Mouse (Mus musculus): ENCODE measurements at regions not wholly inside any gene's neighbourhood (a gene's known extent, or its start where the extent isn't known, plus 50 kb on each side); places are given as distances from the start of the nearest gene placed in this dataset.

GRCm38 (mm10) chr13:29110127-29110526 lies 156.6 kb upstream of the Sox4 start:
- Histone ChIP-seq H3K27me3 (ENCODE audit: control insufficient read depth, insufficient read depth, low read length) (no peaks in the 10 kb centered on the region), H3K27ac (replicated peaks; ENCODE audit: low read depth, low read length) (no peak overlapping the region), H3K4me2 (replicated peaks; ENCODE audit: low read depth, low read length, severe bottlenecking) (no peak overlapping the region), H3K4me3 (replicated peaks; ENCODE audit: low read length) (no peak overlapping the region), H3K9ac (ENCODE audit: low read depth, low read length, severe bottlenecking) (no peak overlapping the region), H3K36me3 (ENCODE audit: control insufficient read depth, insufficient read depth, low read length) (no peaks in the 10 kb centered on the region), H3K4me1 (ENCODE audit: control insufficient read depth, insufficient read depth, low read length) (0 out of 2 replicates have a peak, but pooled peaks cover 5% of the 10 kb centered on the region), H3K9me3 (ENCODE audit: control insufficient read depth, low read length) (peaks cover 3% of the 10 kb centered on the region; the same call in 1 of the 2 replicates)
- TF ChIP-seq POLR2A (IDR thresholded peaks at IDR 0.05; ENCODE audit: borderline replicate concordance, extremely low read depth, insufficient read depth, insufficient read length): no peak
- DNase-seq (ENCODE audit: low spot score) (peak; percentile 45), ATAC-seq (ENCODE audit: low FRiP score, low read depth) (peak; percentile 63; the same call in 1 of the 2 replicates)
- WGBS: 49% methylated on average over 5 of the region's 5 CpGs

- DNase-seq (ENCODE audit: low spot score) (peak; percentile 27), ATAC-seq (ENCODE audit: low FRiP score, low read depth) (no peak)
- Histone ChIP-seq H3K9me3 (ENCODE audit: control insufficient read depth, low read length) (peaks cover 3% of the 10 kb centered on the region; the same call in 1 of the 2 replicates), H3K9ac (ENCODE audit: low read depth, low read length, severe bottlenecking) (no peak overlapping the region), H3K4me1 (ENCODE audit: control insufficient read depth, insufficient read depth, low read length) (0 out of 2 replicates have a peak, but pooled peaks cover 5% of the 10 kb centered on the region), H3K4me2 (replicated peaks; ENCODE audit: low read depth, low read length, severe bottlenecking) (no peak overlapping the region), H3K36me3 (ENCODE audit: control insufficient read depth, insufficient read depth, low read length) (no peaks in the 10 kb centered on the region), H3K4me3 (replicated peaks; ENCODE audit: low read length) (no peak overlapping the region), H3K27me3 (ENCODE audit: control insufficient read depth, insufficient read depth, low read length) (no peaks in the 10 kb centered on the region), H3K27ac (replicated peaks; ENCODE audit: low read depth, low read length) (no peak overlapping the region)
- TF ChIP-seq POLR2A (IDR thresholded peaks at IDR 0.05; ENCODE audit: borderline replicate concordance, extremely low read depth, insufficient read depth, insufficient read length): no peak
- 71% methylated on average over 18 of the region's 18 CpGs for WGBS
Observed at GRCm38 (mm10) chr13:29109064-29109856, 155.7 kb upstream of the Sox4 start.

- DNase-seq (ENCODE audit: low spot score) (peak; percentile 3), ATAC-seq (ENCODE audit: low FRiP score, low read depth) (no peak)
- Histone ChIP-seq H3K27me3 (ENCODE audit: control insufficient read depth, insufficient read depth, low read length) (no peaks in the 10 kb centered on the region), H3K9ac (ENCODE audit: low read depth, low read length, severe bottlenecking) (no peak overlapping the region), H3K36me3 (ENCODE audit: control insufficient read depth, insufficient read depth, low read length) (no peaks in the 10 kb centered on the region), H3K4me2 (replicated peaks; ENCODE audit: low read depth, low read length, severe bottlenecking) (no peak overlapping the region), H3K27ac (replicated peaks; ENCODE audit: low read depth, low read length) (no peak overlapping the region), H3K4me3 (replicated peaks; ENCODE audit: low read length) (no peak overlapping the region), H3K4me1 (ENCODE audit: control insufficient read depth, insufficient read depth, low read length) (0 out of 2 replicates have a peak, but pooled peaks cover 5% of the 10 kb centered on the region), H3K9me3 (ENCODE audit: control insufficient read depth, low read length) (peaks cover 3% of the 10 kb centered on the region; the same call in 1 of the 2 replicates)
- WGBS: 66% methylated on average over 6 of the region's 6 CpGs
- no peak for TF ChIP-seq POLR2A (IDR thresholded peaks at IDR 0.05; ENCODE audit: borderline replicate concordance, extremely low read depth, insufficient read depth, insufficient read length)
Observed at GRCm38 (mm10) chr13:29108214-29108613, 154.7 kb upstream of the Sox4 start.

GRCm38 (mm10) chr13:29092166-29092565 lies 138.7 kb upstream of the Sox4 start:
- TF ChIP-seq POLR2A (IDR thresholded peaks at IDR 0.05; ENCODE audit: borderline replicate concordance, extremely low read depth, insufficient read depth, insufficient read length): no peak
- H3K9ac ChIP-seq (ENCODE audit: low read depth, low read length, severe bottlenecking): no peak overlapping the region
- H3K9me3 ChIP-seq (ENCODE audit: control insufficient read depth, low read length): no peaks in the 10 kb centered on the region
- H3K4me3 ChIP-seq (replicated peaks; ENCODE audit: low read length): no peak overlapping the region
- no peaks in the 10 kb centered on the region for H3K27me3 ChIP-seq (ENCODE audit: control insufficient read depth, insufficient read depth, low read length)
- H3K4me2 ChIP-seq (replicated peaks; ENCODE audit: low read depth, low read length, severe bottlenecking): no peak overlapping the region
- DNase-seq (ENCODE audit: low spot score): no peak
- no peak for ATAC-seq (ENCODE audit: low FRiP score, low read depth)
- 88% methylated on average over 5 of the region's 5 CpGs for WGBS
- no peaks in the 10 kb centered on the region for H3K4me1 ChIP-seq (ENCODE audit: control insufficient read depth, insufficient read depth, low read length)
- H3K36me3 ChIP-seq (ENCODE audit: control insufficient read depth, insufficient read depth, low read length): no peaks in the 10 kb centered on the region
- no peak overlapping the region for H3K27ac ChIP-seq (replicated peaks; ENCODE audit: low read depth, low read length)

GRCm38 (mm10) chr13:29086854-29087253 lies 133.3 kb upstream of the Sox4 start:
- Histone ChIP-seq H3K27ac (replicated peaks; ENCODE audit: low read depth, low read length) (no peak overlapping the region), H3K36me3 (ENCODE audit: control insufficient read depth, insufficient read depth, low read length) (no peaks in the 10 kb centered on the region), H3K4me3 (replicated peaks; ENCODE audit: low read length) (no peak overlapping the region), H3K4me2 (replicated peaks; ENCODE audit: low read depth, low read length, severe bottlenecking) (no peak overlapping the region), H3K27me3 (ENCODE audit: control insufficient read depth, insufficient read depth, low read length) (no peaks in the 10 kb centered on the region), H3K9ac (ENCODE audit: low read depth, low read length, severe bottlenecking) (no peak overlapping the region), H3K9me3 (ENCODE audit: control insufficient read depth, low read length) (no peaks in the 10 kb centered on the region), H3K4me1 (ENCODE audit: control insufficient read depth, insufficient read depth, low read length) (no peaks in the 10 kb centered on the region)
- ATAC-seq (ENCODE audit: low FRiP score, low read depth) (no peak), DNase-seq (ENCODE audit: low spot score) (no peak)
- no peak for TF ChIP-seq POLR2A (IDR thresholded peaks at IDR 0.05; ENCODE audit: borderline replicate concordance, extremely low read depth, insufficient read depth, insufficient read length)
- WGBS: 85% methylated on average over 5 of the region's 5 CpGs

All from limb, embryonic 14.5 days (tissue).